Mouse (Mus musculus) brain, embryonic 18.5 days (tissue): Measurements from ENCODE around the gene Akr1b8.
"Not testable (repeated sequence)": the region's sequence is repeated elsewhere in the genome, so short reads cannot be mapped to it uniquely, and the experiment has no call there.

Experiments
- DNase-seq: peaks from one replicate; pipeline ENCODE4 v3.0.0-alpha.2; 2012; ENCODE audit warnings: low read depth, low spot score

Gene Akr1b8

DNA sequence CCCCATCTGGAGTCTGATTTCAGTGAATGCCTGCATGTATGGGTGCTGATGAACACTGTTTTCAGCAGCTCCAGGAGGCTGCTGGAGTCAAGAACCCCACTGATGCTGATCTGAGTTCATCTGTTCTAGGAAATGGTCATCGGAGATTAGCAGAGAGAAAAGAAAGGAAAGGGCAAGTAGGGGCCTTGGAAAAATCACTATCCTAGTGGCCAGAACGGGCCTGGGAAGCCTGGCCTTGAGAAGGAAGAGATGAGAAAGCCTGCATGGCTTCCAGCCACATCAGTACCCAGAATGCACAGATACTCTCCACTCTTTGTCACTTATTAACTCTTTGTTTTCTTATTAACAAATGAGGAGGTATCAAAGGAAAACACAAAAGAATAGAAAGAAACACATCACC is 46.8 kb downstream of the Akr1b8 start:
- no peak for DNase-seq

DNA sequence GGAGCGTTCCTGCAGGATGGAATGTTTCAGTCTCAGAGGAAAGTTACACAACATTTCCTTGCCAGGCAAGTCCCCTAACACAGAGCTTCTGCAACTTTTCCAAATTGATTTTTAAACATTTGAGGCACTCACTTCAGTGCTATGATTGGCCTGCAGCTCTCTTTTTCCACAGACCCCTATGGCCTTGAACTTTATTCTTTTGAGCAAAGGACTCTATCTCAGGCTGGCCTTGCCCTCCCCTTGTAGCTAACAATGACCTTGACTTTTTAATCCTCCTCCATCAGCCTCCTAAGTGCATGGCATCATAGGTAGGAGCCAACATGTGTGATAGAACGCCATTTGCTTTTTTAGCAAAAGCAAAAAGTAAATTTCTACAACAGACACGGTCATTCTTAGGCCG is 52.8 kb downstream of the Akr1b8 start:
- no peak for DNase-seq

DNA sequence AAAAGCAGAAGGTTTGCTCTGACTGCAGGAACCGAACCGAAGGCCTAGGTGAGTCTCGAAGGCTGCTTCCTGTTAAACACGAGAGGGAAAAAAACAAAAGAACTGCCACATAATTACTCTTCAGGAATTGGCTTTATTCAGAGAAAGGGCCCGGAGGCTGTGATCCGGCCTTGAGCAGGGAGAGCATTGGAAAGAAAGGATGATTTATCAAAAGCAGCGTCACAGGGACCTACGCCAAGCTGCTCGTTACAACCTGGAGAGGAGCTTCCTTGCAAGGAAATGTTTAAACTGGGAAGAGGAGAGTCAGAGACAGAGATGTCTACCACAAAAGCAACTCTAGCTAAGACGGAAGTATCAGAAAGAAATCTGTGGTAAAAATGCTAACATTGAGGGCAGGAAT is 53.5 kb downstream of the Akr1b8 start:
- DNase-seq: no peak

DNA sequence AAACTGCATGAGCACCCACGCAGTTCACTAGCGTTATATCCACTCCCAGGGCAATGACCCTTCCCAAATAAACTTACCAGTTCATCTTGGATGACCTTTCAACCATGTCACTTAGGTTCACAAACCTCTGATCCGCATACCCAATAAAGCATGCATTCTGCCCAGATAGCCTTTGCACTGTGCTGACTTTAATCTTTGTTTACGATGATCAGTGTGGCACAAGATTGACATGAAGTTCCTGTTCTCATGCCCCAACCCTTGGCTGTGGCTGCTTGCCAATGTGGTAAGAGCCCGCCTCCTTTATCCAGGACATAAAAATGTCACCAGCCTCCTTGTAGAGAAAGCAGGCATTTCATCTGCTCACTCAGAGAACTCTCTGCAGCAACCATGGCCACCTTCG is 58.1 kb downstream of the Akr1b8 start, which contains the start of gene Akr1b7:
TSS of gene Akr1b7 (plus strand) at position 312 of the 400 bp plus-strand sequence.
- DNase-seq: no peak

DNA sequence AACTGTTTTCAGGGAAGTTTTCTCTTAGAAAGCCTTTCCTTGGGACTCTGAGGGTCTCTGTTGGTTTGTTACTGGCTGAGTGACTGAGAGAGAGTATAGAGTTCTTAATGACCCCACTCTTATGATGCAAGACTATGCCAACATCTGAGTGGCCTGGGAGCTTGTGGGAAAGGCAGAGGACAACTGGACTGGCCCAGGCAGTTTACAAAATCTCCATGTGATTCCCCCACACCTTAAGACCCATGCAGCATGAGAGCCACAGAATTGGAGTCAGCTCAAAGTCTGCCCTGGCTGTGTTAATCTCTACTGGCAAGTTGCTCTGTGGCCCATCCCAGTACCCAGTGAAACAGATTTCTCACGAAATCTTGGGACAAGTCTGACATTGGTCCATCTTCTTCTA is 58.8 kb downstream of the Akr1b8 start:
- DNase-seq: no peak

DNA sequence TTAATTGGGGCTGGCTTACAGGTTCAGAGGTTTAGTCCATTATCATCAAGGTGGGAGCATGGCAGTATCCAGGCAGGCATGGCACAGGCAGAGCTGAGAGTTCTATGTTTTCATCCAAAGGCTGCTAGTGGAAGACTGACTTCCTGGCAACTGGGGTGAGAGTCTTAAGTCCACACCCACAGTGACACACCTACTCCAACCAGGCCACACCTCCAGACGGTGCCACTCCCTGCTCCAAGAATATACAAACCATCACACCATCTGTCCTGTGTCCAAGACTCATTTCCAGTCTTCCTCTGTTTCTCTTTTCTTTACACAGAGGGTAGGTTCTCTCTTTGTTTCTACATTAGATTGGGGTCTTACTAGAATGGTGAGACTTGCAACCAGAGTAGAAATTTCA is 59.5 kb downstream of the Akr1b8 start:
- not testable (repeated sequence) for DNase-seq

DNA sequence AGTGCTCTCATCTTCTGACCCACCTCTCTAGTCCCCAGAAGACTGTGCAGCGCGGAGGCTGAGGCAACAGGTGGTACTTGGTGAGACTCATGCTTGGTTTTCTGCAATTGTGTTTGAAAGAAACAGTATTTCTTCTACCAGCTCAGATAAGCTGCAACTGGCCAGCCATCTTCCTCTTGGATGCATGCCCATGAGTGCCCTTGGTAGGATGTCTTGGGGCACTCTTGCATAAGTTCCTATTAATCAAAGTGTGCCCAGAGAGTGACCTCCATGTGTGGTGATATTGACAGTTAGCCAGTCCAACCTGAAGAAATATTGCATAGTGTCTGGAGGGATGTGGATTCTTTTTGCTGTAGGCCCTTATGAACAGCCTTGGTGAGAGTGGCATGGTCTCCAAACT is 62.6 kb downstream of the Akr1b8 start:
- DNase-seq: no peak
